Mouse (Mus musculus): ENCODE data around the gene Stra6.

DNA sequence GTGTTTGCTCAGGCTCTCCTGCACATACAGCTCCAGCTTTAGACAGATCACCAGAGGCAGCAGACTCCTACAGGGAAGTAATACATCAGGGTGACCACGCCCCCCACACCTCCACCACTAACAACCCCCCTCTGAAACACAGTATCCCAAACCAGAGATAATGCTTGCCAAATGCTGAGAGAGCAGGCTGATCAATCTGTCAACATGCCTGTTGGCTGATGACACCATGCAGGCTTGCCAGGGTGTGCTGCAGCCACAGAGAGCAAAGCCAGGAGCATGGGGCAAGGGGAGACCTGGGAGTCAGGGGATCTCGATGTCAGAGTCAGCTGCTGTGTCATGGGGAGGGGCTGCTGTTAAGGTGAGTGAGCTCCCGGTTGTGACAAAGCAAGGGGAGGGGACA lies at the start of gene Stra6:
- no peak for TF ChIP-seq CTCF (IDR thresholded peaks at IDR 0.05; ENCODE audit: insufficient read depth, low read length)
- TF ChIP-seq POLR2A (IDR thresholded peaks at IDR 0.05; ENCODE audit: borderline replicate concordance, extremely low read depth, low read depth, low read length): no peak
